Mouse (Mus musculus) embryo, embryonic 11 days (tissue): ENCODE data around the gene Pacrg.

Experiments used
- DNase-seq: peaks from one replicate; pipeline ENCODE4 v3.0.0-alpha.2; 2015

Gene Pacrg

DNA sequence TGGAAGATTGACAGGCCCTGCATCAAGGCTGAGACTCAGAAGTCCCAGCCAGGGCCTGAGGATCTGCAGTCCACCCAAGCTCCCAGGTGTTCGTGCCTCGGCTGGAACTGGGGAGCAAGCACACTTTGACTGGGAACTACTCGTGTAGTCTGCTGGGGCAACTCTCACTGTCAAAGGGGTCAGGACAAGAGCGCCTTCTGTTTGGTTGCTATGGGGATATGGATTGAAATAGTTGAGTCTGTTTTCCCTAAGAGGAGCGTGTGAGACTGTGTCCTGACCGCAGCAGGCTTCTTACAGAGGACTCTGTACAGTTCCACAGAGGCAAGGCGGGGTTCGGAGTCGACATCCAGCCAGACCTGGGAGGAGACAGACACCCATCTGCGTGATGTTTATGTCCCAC is 440.4 kb downstream of the Pacrg start:
- peak; percentile 27 for DNase-seq

GRCm38 (mm10) chr17:10398871-10399270 is 441.2 kb downstream of the Pacrg start:
- no peak for DNase-seq

DNA sequence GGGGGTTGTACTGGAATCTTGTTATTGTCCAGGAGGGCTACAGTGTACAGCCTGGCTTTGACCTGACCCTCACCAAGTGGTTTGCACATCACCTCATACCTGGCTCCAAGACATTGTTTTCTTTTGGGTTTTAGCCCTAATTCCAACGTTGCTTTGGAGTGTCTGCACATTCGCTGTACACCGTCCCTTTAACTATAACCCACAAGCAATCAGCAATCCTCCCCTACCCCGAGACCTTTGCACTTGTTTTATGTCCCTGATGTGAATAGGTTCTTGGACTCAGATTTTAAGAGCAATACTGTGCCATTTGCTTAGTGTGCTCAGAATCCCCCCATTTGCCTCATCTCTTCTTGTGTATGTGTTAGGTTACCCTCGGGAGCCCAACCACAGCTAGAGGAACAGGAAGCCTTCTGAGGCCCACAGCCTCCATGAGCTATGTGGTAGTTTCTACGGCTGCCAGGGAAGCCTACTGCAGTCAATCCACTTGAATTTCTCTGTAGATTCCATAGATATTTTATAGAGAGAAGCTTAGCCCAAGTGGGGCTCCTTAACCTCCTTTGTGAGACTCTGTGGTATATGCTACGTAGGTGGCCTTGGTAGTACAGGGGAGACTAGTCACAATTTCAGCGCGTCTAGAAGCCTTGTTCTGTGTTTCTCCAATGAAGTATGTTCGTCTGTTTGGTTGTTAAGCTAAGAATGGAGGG is 442.0 kb downstream of the Pacrg start:
- DNase-seq, result no peak

GRCm38 (mm10) chr17:10397336-10397735 is 442.8 kb downstream of the Pacrg start:
- no peak for DNase-seq

DNA sequence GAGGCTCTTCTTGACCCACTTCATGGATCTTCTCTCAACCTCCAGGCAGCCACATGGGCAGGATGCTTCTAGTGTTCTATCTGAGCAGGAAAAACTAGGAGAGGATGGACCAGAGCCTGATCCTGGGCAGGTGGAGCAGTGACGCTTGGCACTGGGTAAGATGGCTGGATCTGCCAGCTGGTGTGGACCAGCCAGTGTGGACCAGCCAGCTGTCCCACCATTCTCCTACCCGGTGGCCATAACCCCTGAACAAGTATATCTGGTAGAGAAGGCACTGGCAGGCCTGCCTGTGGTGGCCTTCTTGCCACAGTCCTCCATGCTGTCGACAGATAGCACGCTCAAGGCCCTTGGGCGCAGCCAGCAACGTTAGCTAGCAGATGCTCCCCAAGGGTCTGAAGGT is 443.2 kb downstream of the Pacrg start:
- no peak for DNase-seq

DNA sequence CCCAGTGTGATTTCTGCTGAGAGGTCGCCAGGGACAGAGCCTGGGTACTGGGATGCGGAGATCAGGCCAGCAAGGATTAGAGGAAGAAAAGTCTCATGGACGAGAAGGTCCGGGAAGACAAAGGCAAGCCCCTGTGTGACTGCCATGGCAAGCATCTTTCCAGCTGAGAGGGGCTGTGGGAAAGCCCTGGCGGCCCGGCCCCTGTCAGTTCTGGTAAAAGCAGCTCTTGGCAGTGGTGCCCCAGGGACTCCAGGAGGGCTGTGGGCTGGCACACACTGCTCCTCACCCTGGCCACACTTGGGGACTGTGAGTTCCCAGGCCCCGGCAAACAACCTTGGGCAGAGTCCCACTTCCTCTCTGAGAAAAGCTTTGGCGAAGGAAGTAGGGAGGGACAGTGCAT is 445.3 kb downstream of the Pacrg start:
- DNase-seq, result no peak

DNA sequence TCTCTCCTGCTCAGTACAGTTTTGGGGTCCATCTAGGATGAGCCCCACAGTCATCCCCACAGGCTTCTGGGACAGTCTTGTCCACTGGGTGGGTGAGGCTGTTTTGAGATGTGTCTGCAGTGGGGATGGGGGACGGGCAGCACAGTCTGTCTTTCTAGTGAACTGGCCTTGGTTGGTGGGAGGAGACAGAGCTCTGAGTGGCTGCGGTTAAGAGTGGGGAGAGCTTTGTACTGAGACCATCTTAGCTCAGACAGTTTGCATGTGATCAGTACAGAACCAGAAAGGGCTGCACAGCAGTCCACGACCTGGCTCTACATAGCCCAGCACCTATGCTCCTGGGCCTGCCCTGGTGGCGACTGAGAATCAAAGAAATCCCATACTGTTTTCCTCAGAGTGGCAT is 446.3 kb downstream of the Pacrg start:
- DNase-seq, result no peak

GRCm38 (mm10) chr17:10392342-10393034 is 447.6 kb downstream of the Pacrg start:
- DNase-seq, result no peak

- DNase-seq, result peak; percentile 56
Observed at GRCm38 (mm10) chr17:10390232-10391172, 449.6 kb downstream of the Pacrg start.

DNA sequence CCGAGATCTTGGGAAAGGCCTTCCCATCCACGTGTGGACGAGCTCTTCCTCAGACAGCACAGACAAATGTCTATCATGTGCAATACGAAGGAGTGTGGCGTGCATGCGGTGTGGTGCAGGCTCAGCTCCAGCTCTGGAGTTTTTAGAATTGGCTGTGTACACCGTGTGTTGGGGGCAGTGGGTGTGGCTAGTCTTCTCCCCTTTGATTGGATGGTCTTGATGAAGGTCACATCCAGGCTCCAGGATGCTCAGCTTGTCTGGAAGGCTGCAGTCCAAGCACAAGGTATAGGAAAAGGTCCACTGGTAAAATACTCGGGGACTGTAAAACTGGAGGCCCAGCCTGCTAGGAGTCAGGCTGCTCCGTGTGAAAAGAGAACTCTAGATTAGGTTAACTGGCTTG is 450.4 kb downstream of the Pacrg start:
- DNase-seq, result no peak

- DNase-seq, result no peak
Observed at GRCm38 (mm10) chr17:10386548-10386947, 453.6 kb downstream of the Pacrg start.

- no peak for DNase-seq
Observed at GRCm38 (mm10) chr17:10383406-10383805, 456.7 kb downstream of the Pacrg start.

- DNase-seq, result no peak
Observed at GRCm38 (mm10) chr17:10378467-10379175, 461.5 kb downstream of the Pacrg start.

DNA sequence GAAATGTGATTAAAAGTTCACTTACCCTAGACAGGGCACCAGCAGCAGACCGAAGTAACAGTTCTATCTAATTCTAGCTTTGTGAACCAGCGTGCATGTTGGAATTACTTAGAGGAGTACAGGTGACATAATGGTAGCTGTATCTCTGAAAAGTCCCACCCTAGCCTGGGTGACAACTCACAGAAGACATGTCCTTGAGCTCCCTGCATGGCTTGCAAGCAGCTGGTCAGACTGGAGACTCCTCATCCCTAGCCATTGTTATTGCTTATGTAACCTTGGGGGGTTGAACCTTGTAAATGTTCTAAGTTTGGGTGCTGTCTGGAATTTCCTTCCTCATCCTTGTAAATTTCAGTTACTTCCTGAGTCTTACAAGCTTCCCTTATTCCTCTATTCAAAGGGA is 462.5 kb downstream of the Pacrg start:
- DNase-seq, result no peak

GRCm38 (mm10) chr17:10374316-10374715 is 465.8 kb downstream of the Pacrg start:
- DNase-seq, result peak; percentile 42

DNA sequence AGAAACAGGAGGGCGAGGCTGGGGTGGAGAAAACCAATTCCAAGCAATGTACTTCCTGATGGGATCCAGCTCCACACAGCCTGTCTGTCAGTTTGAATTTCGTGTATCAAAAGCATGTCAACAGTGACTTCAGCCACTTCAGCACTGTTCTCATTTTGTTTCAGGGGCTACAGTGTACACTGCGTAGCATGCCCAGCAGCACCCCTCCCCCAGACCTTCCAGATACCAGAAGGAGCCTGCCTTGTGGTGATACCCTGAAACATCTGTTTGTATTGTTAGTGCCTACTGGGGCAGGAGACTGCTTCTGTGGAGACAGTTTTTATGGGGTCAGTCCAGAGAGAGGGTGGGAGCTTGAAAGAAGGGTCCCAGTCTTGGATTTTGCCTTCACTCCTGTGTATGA is 466.4 kb downstream of the Pacrg start:
- peak; percentile 36 for DNase-seq

GRCm38 (mm10) chr17:10372001-10372785 is 467.9 kb downstream of the Pacrg start:
- DNase-seq, result no peak

GRCm38 (mm10) chr17:10371472-10371871 is 468.6 kb downstream of the Pacrg start:
- no peak for DNase-seq

DNA sequence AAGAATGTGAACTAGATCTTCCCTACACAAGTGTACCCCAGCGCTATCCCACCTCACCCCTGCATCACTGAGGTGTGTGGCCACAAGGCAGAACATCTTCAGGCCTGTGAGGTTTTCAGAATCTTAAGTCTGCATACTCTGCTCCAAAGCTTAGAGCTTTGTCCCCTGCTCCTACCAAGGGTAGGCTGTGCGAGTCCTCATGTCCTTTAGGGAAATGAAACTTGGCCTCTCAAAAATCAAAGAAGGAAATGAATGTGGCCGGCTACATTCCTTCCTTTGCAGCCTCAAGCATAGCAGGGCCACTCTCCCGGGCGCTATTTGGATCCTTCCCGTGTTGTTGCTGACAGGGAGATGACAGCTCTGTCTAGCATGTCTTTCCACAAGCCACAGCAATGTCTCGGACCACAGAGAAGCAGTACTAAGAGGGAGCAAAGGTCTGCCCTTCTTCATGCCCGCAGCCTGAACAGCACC is 469.4 kb downstream of the Pacrg start:
- DNase-seq, result no peak

GRCm38 (mm10) chr17:10369961-10370659 is 470.0 kb downstream of the Pacrg start:
- no peak for DNase-seq

- DNase-seq, result no peak
Observed at GRCm38 (mm10) chr17:10367044-10367443, 473.1 kb downstream of the Pacrg start.
